Mouse (Mus musculus) lung, postnatal 0 days (tissue): ENCODE measurements at regions not wholly inside any gene's neighbourhood (a gene's known extent, or its start where the extent isn't known, plus 50 kb on each side); places are given as distances from the start of the nearest gene placed in this dataset.
"Not testable (repeated sequence)": the region's sequence is repeated elsewhere in the genome, so short reads cannot be mapped to it uniquely, and the experiment has no call there.

Experiments used
- ATAC-seq: fragments of 200-750 bp; cut with Nextera tagmentation; 2 replicates; pipeline ENCODE4 v1.8.0; 2017; ENCODE audit warnings: moderate library complexity
- DNase-seq: peaks from one replicate; pipeline ENCODE4 v3.0.0-alpha.2; 2016; ENCODE audit warnings: low spot score
- H3K27ac ChIP-seq: fragments of 300-500 bp; sonication (generic); 2 replicates; pipeline ENCODE4 v1.5.1; 2014; ENCODE audit warnings: antibody characterized with exemption, mild to moderate bottlenecking, low read length, mixed read lengths
- H3K27me3 ChIP-seq: fragments of 300-500 bp; sonication (generic); replicated peaks from 2 replicates; pipeline ENCODE4 v1.6.1; 2014; ENCODE audit warnings: low read length, mixed read lengths; ENCODE audit not compliant: insufficient read depth
- H3K36me3 ChIP-seq: fragments of 300-500 bp; sonication (generic); 2 replicates; pipeline ENCODE4 v1.6.1; 2014; ENCODE audit warnings: low read length, mixed read lengths; ENCODE audit not compliant: insufficient read depth
- H3K4me1 ChIP-seq: fragments of 300-500 bp; sonication (generic); 2 replicates; pipeline ENCODE4 v1.6.1; 2014; ENCODE audit warnings: antibody characterized with exemption, low read depth, low read length, mixed read lengths; ENCODE audit not compliant: insufficient read depth
- H3K4me2 ChIP-seq: fragments of 300-500 bp; sonication (generic); replicated peaks from 2 replicates; pipeline ENCODE4 v1.6.1; 2014; ENCODE audit warnings: low read depth, mild to moderate bottlenecking, low read length, moderate library complexity, mixed read lengths
- H3K4me3 ChIP-seq: fragments of 300-500 bp; sonication (generic); 2 replicates; pipeline ENCODE4 v1.5.1; 2014; ENCODE audit warnings: low read depth, low read length
- H3K9ac ChIP-seq: fragments of 300-500 bp; sonication (generic); replicated peaks from 2 replicates; pipeline ENCODE4 v1.6.1; 2014; ENCODE audit warnings: low read depth, mild to moderate bottlenecking
- H3K9me3 ChIP-seq: fragments of 300-500 bp; sonication (generic); 2 replicates; pipeline ENCODE4 v1.6.1; 2016; ENCODE audit warnings: low read length, mixed read lengths
- CTCF ChIP-seq: IDR thresholded peaks from 2 replicates; pipeline ENCODE4 v1.5.1; 2016; ENCODE audit warnings: antibody characterized with exemption, mild to moderate bottlenecking
- EP300 ChIP-seq: IDR thresholded peaks from 2 replicates; pipeline ENCODE4 v1.6.1; 2016; ENCODE audit warnings: antibody characterized with exemption, mild to moderate bottlenecking, control low read depth
- WGBS: fragments of 180-500 bp; shearing (Covaris S2); extraction: QIAGEN DNeasy Blood & Tissue Kit; methylation state at CpG from one replicate; pipeline ENCODE4 v1.1.7; 2014; 5-methylcytosine and 5-hydroxymethylcytosine counted together

GRCm38 (mm10) chr6:109879145-109879544 lies 766.2 kb upstream of the Grm7 start:
- no peak overlapping the region for H3K4me2 ChIP-seq
- H3K4me3 ChIP-seq, result no peak overlapping the region
- ATAC-seq (no peak), DNase-seq (no peak)
- H3K9ac ChIP-seq, result no peak overlapping the region
- H3K27me3 ChIP-seq, result no peaks in the 10 kb centered on the region
- no peaks in the 10 kb centered on the region for H3K9me3 ChIP-seq
- H3K36me3 ChIP-seq, result no peaks in the 10 kb centered on the region
- 87% methylated on average over 1 of the region's 1 CpGs for WGBS
- H3K27ac ChIP-seq, result no peak overlapping the region
- H3K4me1 ChIP-seq, result no peaks in the 10 kb centered on the region
- TF ChIP-seq CTCF (no peak), EP300 (no peak)

DNA sequence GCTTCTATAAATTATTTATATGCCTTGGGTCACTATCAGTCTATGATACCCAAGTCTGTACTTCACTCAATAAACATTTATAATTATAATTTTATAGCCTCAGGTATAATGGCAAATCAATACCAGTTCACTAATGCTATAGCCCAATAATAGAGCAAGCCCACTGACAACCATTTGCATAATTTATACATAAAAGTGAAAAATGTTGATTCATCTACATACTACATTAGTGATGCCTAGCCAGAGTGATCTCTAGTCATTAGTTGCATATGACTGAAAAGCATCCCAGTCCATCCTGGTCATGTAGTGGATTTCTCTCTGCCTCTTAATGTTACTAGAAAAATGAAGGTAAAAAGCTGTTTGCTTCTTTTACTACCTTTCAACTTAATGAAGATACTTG lies 721.6 kb upstream of the Grm7 start:
- H3K27ac ChIP-seq, result no peak overlapping the region
- no peak for TF ChIP-seq CTCF
- no peak for TF ChIP-seq EP300
- no peak for ATAC-seq
- no peak overlapping the region for H3K9ac ChIP-seq
- no peaks in the 10 kb centered on the region for H3K4me1 ChIP-seq
- no peaks in the 10 kb centered on the region for H3K27me3 ChIP-seq
- no peaks in the 10 kb centered on the region for H3K36me3 ChIP-seq
- DNase-seq, result no peak
- H3K9me3 ChIP-seq, result no peaks in the 10 kb centered on the region
- H3K4me2 ChIP-seq, result no peak overlapping the region
- H3K4me3 ChIP-seq, result no peak overlapping the region

GRCm38 (mm10) chr6:109948491-109948890 lies 696.9 kb upstream of the Grm7 start:
- Histone ChIP-seq H3K27ac (no peak overlapping the region), H3K36me3 (no peaks in the 10 kb centered on the region), H3K9me3 (no peaks in the 10 kb centered on the region), H3K4me3 (no peak overlapping the region), H3K4me1 (no peaks in the 10 kb centered on the region), H3K4me2 (no peak overlapping the region), H3K27me3 (no peaks in the 10 kb centered on the region), H3K9ac (no peak overlapping the region)
- ATAC-seq, result no peak
- DNase-seq, result no peak
- no peak for TF ChIP-seq EP300

DNA sequence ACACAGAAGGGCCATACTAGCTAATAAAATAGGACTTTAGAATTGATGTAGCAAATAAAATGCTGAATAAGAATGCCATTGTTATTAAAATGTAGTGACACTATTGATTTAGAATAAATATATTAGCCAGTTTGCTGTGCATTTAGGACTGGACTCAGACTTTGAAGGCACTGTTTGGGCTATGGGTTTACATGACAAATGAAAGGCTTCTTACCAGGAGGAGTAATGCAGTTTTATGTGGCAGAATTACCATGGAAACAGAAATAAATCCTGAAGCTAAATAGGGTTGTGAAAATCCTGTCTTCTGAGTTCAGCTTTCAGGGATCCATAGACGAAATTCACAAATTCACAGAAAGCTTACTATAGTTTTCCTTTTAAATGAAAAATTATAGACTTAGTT lies 696.5 kb upstream of the Grm7 start:
- H3K9me3 ChIP-seq, result no peaks in the 10 kb centered on the region
- H3K4me3 ChIP-seq, result no peak overlapping the region
- no peak overlapping the region for H3K9ac ChIP-seq
- ATAC-seq (no peak), DNase-seq (no peak)
- no peak overlapping the region for H3K27ac ChIP-seq
- TF ChIP-seq EP300 (no peak), CTCF (no peak)
- WGBS, result 33% methylated on average over 1 of the region's 1 CpGs
- no peaks in the 10 kb centered on the region for H3K36me3 ChIP-seq
- H3K27me3 ChIP-seq, result no peaks in the 10 kb centered on the region
- H3K4me1 ChIP-seq, result no peaks in the 10 kb centered on the region
- H3K4me2 ChIP-seq, result no peak overlapping the region

DNA sequence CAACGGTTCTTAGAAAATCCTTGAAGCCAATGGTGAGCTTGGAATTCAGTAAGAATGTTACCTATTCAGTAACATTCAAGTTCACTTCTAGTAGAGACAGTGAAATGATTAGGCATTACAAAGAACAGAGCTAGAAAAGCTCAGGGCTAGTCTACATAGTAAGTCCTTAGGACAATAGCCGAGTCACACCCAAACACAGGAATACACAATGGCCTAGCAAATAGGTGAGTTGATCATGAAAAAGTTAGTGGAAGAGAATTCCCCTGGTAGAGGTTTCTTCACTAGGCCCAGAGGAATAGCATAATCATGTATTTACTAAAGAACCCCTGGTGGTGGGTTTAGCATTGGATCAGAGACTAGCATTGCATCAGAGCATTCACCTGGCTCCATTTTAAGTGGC lies 687.5 kb upstream of the Grm7 start:
- not testable (repeated sequence) for H3K9me3 ChIP-seq, ATAC-seq, DNase-seq

More for the DNA sequence above, 687.5 kb upstream of the Grm7 start:
- not testable (repeated sequence) for H3K4me2 ChIP-seq, H3K27me3 ChIP-seq, H3K36me3 ChIP-seq, H3K9ac ChIP-seq, H3K4me3 ChIP-seq, H3K4me1 ChIP-seq, H3K27ac ChIP-seq
- WGBS, result 72% methylated on average over 2 of the region's 2 CpGs
